Mouse (Mus musculus): ENCODE measurements around the gene Med12l. TPM values are rescaled to one million over a fixed set of nuclear protein-coding genes. Genes with fewer than 3 reads are reported as not detected.

The Med12l gene
- polyA plus RNA-seq, 1 experiment: 12.6 TPM

GRCm38 (mm10) chr3:59197329-59197948 lies 191.8 kb downstream of the Med12l start:
- H3K27me3 ChIP-seq (replicated peaks): no peaks in the 10 kb centered on the region
- peaks cover 82% of the 10 kb centered on the region for H3K36me3 ChIP-seq (replicated peaks; ENCODE audit: low read length)
- no peaks in the 10 kb centered on the region for H3K9me3 ChIP-seq
- no peak for TF ChIP-seq GATA1 (IDR thresholded peaks at IDR 0.05; ENCODE audit: borderline replicate concordance, low read length)
- TF ChIP-seq FLI1 (IDR thresholded peaks at IDR 0.05; ENCODE audit: low read length): no peak
- peaks cover 44% of the 10 kb centered on the region for H3K4me1 ChIP-seq
- H3K4me3 ChIP-seq (replicated peaks): no peak overlapping the region

GRCm38 (mm10) chr3:59203802-59204520 lies 198.3 kb downstream of the Med12l start:
- no peaks in the 10 kb centered on the region for H3K9me3 ChIP-seq
- H3K4me1 ChIP-seq: peaks cover 88% of the 10 kb centered on the region
- no peaks in the 10 kb centered on the region for H3K27me3 ChIP-seq (replicated peaks)
- peak overlapping the region; percentile 73 for H3K4me3 ChIP-seq (replicated peaks)
- TF ChIP-seq FLI1 (IDR thresholded peaks at IDR 0.05; ENCODE audit: low read length) (no peak), GATA1 (IDR thresholded peaks at IDR 0.05; ENCODE audit: borderline replicate concordance, low read length) (no peak)
- peaks cover 76% of the 10 kb centered on the region for H3K36me3 ChIP-seq (replicated peaks; ENCODE audit: low read length)

GRCm38 (mm10) chr3:59204719-59205503 lies 199.3 kb downstream of the Med12l start:
- peaks cover 96% of the 10 kb centered on the region for H3K4me1 ChIP-seq
- TF ChIP-seq FLI1 (IDR thresholded peaks at IDR 0.05; ENCODE audit: low read length): no peak
- TF ChIP-seq GATA1 (IDR thresholded peaks at IDR 0.05; ENCODE audit: borderline replicate concordance, low read length): no peak
- no peaks in the 10 kb centered on the region for H3K27me3 ChIP-seq (replicated peaks)
- peak overlapping the region; percentile 70 for H3K4me3 ChIP-seq (replicated peaks)
- no peaks in the 10 kb centered on the region for H3K9me3 ChIP-seq
- peaks cover 76% of the 10 kb centered on the region for H3K36me3 ChIP-seq (replicated peaks; ENCODE audit: low read length)

GRCm38 (mm10) chr3:59205941-59206340 lies 200.3 kb downstream of the Med12l start:
- Histone ChIP-seq H3K4me1 (peaks cover 100% of the 10 kb centered on the region), H3K9me3 (no peaks in the 10 kb centered on the region), H3K27me3 (replicated peaks) (no peaks in the 10 kb centered on the region), H3K4me3 (replicated peaks) (peak overlapping the region; percentile 65), H3K36me3 (replicated peaks; ENCODE audit: low read length) (peaks cover 76% of the 10 kb centered on the region)
- TF ChIP-seq FLI1 (IDR thresholded peaks at IDR 0.05; ENCODE audit: low read length) (no peak), GATA1 (IDR thresholded peaks at IDR 0.05; ENCODE audit: borderline replicate concordance, low read length) (no peak)

GRCm38 (mm10) chr3:59208650-59209548 lies 203.3 kb downstream of the Med12l start:
- H3K9me3 ChIP-seq: no peaks in the 10 kb centered on the region
- H3K4me3 ChIP-seq (replicated peaks): peak overlapping the region; percentile 11
- H3K36me3 ChIP-seq (replicated peaks; ENCODE audit: low read length): peaks cover 61% of the 10 kb centered on the region
- peaks cover 95% of the 10 kb centered on the region for H3K4me1 ChIP-seq
- no peaks in the 10 kb centered on the region for H3K27me3 ChIP-seq (replicated peaks)
- TF ChIP-seq GATA1 (IDR thresholded peaks at IDR 0.05; ENCODE audit: borderline replicate concordance, low read length): no peak
- no peak for TF ChIP-seq FLI1 (IDR thresholded peaks at IDR 0.05; ENCODE audit: low read length)

GRCm38 (mm10) chr3:59210089-59210488 lies 204.5 kb downstream of the Med12l start:
- Histone ChIP-seq H3K9me3 (no peaks in the 10 kb centered on the region), H3K4me1 (peaks cover 90% of the 10 kb centered on the region), H3K4me3 (replicated peaks) (peak overlapping the region; percentile 40), H3K27me3 (replicated peaks) (no peaks in the 10 kb centered on the region), H3K36me3 (replicated peaks; ENCODE audit: low read length) (peaks cover 55% of the 10 kb centered on the region)
- no peak for TF ChIP-seq GATA1 (IDR thresholded peaks at IDR 0.05; ENCODE audit: borderline replicate concordance, low read length)
- TF ChIP-seq FLI1 (IDR thresholded peaks at IDR 0.05; ENCODE audit: low read length): no peak

- Histone ChIP-seq H3K36me3 (replicated peaks; ENCODE audit: low read length) (peaks cover 54% of the 10 kb centered on the region), H3K27me3 (replicated peaks) (no peaks in the 10 kb centered on the region), H3K9me3 (no peaks in the 10 kb centered on the region), H3K4me3 (replicated peaks) (peak within 1 kb of the TSS; percentile 40), H3K4me1 (peaks cover 89% of the 10 kb centered on the region)
- TF ChIP-seq GATA1 (IDR thresholded peaks at IDR 0.05; ENCODE audit: borderline replicate concordance, low read length) (no peak), FLI1 (IDR thresholded peaks at IDR 0.05; ENCODE audit: low read length) (no peak)
Measured at GRCm38 (mm10) chr3:59210727-59211126, 205.1 kb downstream of the Med12l start, which contains the start of gene P2ry13. Gene P2ry13 (minus strand): TSS chr3:59210882.

GRCm38 (mm10) chr3:59211784-59212183 lies 206.2 kb downstream of the Med12l start:
- peaks cover 79% of the 10 kb centered on the region for H3K4me1 ChIP-seq
- H3K4me3 ChIP-seq (replicated peaks): no peak overlapping the region
- H3K27me3 ChIP-seq (replicated peaks): no peaks in the 10 kb centered on the region
- H3K9me3 ChIP-seq: no peaks in the 10 kb centered on the region
- TF ChIP-seq GATA1 (IDR thresholded peaks at IDR 0.05; ENCODE audit: borderline replicate concordance, low read length) (no peak), FLI1 (IDR thresholded peaks at IDR 0.05; ENCODE audit: low read length) (no peak)
- peaks cover 59% of the 10 kb centered on the region for H3K36me3 ChIP-seq (replicated peaks; ENCODE audit: low read length)

- Histone ChIP-seq H3K4me3 (replicated peaks) (peak overlapping the region; percentile 50), H3K27me3 (replicated peaks) (no peaks in the 10 kb centered on the region), H3K9me3 (no peaks in the 10 kb centered on the region), H3K4me1 (peaks cover 76% of the 10 kb centered on the region), H3K36me3 (replicated peaks; ENCODE audit: low read length) (peaks cover 62% of the 10 kb centered on the region)
- TF ChIP-seq GATA1 (IDR thresholded peaks at IDR 0.05; ENCODE audit: borderline replicate concordance, low read length): no peak
Measured at GRCm38 (mm10) chr3:59212404-59212803, 206.8 kb downstream of the Med12l start.
